Mouse (Mus musculus) gastrocnemius, postnatal 36 days (tissue): ENCODE measurements around the gene Poldip2. TPM values are rescaled to one million over a fixed set of nuclear protein-coding genes. Genes with fewer than 3 reads are reported as not detected.
"Not testable (repeated sequence)": the region's sequence is repeated elsewhere in the genome, so short reads cannot be mapped to it uniquely, and the experiment has no call there.

ENCODE experiments used
- DNase-seq, 2 experiments: peaks; one replicate each; pipeline ENCODE4 v3.0.0; 2022
- intact Hi-C: fragments of 180-260 bp; cut with DNase I; formaldehyde crosslinking; loops from one replicate; pipeline ENCODE4 v1.15.1; 2025
- total RNA-seq, 2 experiments: library from RNA; stranded (reverse); gene quantifications; 2 replicates each; pipeline ENCODE4 v1.2.3; 2021

Poldip2 gene
- total RNA-seq, 2 experiments from 2014 or later = 99.0 to 103 TPM

DNA sequence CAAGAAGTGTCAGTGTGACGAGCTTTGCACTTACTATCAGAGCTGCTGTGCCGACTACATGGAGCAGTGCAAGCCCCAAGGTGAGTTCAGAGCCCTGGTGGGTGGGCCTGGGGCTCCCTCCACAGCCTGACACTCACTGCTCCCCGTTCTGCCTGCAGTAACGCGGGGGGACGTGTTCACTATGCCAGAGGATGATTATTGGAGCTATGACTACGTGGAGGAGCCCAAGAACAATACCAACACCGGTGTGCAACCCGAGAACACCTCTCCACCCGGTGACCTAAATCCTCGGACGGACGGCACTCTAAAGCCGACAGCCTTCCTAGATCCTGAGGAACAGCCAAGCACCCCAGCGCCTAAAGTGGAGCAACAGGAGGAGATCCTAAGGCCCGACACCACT, 12.4 kb upstream of the Poldip2 start:
- DNase-seq = no peak
- intact Hi-C loops = no loop called here

DNA sequence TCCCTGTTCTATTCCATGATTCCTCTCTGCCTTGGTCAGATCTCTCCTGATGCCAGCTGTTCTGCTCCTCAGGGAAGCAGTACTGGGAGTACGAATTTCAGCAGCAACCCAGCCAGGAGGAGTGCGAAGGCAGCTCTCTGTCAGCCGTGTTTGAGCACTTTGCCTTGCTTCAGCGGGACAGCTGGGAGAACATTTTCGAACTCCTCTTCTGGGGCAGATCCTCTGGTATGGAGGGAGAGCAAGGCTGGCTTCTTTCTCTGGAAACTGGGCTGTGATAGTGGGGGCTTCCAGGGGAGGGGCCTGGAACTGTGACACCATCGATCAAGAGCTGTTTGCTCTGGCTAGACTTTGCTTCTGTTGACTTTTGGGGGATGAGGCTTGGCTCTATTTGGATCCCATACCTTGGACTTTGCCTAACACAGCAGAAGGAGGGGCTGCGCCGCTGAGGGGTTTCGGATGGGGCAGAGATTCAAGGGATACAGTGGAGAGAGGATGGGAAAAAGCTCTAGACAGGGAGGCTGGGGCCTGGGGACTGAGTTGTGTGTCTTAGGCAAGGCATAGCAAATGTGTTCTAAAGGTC, 11.3 kb upstream of the Poldip2 start:
- DNase-seq = no peak
- intact Hi-C loops = no loop called here

DNA sequence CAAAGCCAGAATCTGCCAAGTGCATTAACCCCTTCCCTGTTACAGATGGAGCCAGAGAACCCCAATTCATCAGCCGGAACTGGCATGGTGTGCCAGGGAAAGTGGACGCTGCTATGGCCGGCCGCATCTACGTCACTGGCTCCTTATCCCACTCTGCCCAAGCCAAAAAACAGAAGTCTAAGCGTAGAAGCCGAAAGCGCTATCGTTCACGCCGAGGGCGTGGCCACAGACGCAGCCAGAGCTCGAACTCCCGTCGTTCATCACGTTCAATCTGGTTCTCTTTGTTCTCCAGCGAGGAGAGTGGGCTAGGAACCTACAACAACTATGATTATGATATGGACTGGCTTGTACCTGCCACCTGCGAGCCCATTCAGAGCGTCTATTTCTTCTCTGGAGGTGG, 10.5 kb upstream of the Poldip2 start:
- DNase-seq = no peak
- intact Hi-C loops = no loop called here

GRCm38 (mm10) chr11:78502909-78503650, 8.9 kb upstream of the Poldip2 start, which contains the start of gene Sebox:
Gene Sebox, plus strand, starts transcription at chr11:78503447.
- no peak for DNase-seq
- intact Hi-C loops = no loop called here

GRCm38 (mm10) chr11:78505430-78505829, 6.6 kb upstream of the Poldip2 start:
- no peak for DNase-seq
- intact Hi-C loops = no loop called here

DNA sequence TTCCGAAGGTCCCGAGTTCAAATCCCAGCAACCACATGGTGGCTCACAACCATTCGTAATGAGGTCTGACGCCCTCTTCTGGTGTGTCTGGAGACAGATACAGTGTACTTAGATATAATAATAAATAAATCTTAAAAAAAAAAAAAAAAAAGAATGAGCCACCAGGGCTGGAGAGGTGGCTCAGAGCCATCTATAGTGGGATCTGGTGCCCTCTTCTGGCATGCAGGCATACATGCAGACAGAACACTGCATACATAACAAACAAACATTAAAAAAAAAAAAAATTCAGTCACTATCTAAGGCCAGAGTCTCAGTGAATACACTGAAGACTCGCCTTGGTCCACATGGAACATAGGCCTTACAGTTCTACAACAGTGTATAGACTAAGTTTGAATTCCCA, 2.8 kb upstream of the Poldip2 start:
- intact Hi-C loops = no loop called here
- no peak for DNase-seq

DNA sequence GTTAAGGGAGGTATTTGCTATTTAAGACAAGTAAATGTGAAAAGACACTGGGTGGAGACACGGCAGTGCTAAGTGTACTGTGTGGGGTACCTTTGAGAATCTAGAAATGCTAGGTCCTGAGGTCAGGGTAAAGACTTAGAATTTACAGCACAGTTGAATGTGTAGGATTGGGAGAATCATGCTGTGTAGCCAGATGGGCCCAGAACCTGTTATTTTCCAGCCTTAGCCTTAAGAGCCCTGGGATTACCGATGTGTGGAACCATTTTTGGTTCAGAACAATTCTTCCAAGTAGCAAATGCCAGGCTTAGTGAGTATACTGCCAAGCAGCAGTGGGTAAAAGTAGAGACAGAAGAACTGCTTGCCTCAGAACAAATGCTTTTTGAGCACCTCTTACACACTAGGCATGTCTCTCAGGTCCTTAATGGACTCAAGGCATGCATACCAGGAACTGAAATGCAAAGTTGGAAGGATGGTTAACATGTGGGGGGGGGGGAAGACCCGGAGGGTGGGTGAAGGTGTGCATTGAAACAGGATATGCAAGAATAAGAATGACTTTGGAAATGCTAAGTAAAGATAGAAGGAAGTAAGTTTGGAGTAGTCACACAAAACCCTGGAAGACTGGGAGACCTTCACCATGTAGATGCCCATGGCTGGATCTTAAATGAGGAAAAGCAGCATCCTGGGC, 1.3 kb downstream of the Poldip2 start:
- DNase-seq = no peak
- intact Hi-C loops = loop anchor here (2.0 kb wide), 1 partner anchor 24 kb away; the partner anchor contains the start of genes Ift20 and Tnfaip1

DNA sequence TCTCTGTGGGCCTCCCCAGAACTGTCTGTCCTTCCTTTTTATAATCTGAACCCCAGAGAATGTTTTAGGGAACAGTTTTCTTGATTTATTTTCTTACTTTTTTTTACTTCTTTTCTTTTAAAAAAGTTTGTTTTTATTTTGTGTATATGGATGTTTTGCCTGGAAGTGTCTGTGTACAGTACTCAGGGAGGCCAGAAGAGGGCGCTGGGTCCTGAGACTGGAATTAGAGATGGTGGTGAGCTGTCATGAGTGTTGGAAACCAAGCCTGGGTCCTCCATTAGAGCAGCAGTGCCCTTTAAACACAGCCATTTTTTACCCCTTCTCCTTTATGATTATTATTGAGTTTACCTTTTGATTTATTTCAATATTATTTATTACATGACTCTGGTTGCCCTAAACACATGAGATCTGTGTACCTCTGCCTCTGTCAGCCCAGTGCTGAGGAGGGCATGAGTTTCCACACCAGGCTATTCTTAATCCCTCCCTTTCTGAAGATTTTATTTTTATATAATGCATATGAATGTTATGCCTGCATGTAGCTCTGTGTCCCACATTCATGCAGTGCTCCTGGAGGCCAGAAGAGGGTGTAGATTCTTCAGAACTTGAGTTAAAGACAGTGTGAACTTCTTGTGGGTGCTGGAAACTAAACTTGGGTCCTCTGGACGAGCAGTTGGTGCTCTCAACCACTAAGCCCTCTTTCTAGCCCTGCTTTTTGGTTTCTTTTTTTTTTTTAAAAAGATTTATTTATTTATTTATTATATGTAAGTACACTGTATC, 3.7 kb downstream of the Poldip2 start:
- DNase-seq = no peak
- intact Hi-C loops = no loop called here

GRCm38 (mm10) chr11:78518931-78519330, 6.9 kb downstream of the Poldip2 start:
- DNase-seq = no peak
- intact Hi-C loops = no loop called here

DNA sequence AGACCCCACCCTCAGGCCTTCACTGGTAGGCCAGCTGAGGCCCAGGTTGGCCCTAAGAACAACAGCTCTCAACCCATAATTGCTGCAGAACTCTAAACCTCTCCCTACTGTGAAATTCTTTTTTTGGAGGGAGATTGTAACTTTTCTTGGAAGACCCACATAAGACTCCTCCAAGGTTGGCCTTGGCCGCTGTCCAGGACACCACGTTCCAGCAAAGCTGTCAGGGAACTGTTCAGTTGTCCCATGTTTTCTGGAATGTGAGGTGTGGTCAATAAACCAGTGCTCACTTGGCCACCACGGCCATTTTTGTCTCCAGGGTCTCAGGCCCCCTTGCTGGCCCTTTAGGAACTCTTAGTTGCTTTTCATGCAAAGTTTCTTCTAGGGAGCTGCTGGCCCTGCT, 9.9 kb downstream of the Poldip2 start:
- intact Hi-C loops = no loop called here
- no peak for DNase-seq

GRCm38 (mm10) chr11:78522481-78522997, 10.5 kb downstream of the Poldip2 start:
- DNase-seq = no peak
- intact Hi-C loops = no loop called here

DNA sequence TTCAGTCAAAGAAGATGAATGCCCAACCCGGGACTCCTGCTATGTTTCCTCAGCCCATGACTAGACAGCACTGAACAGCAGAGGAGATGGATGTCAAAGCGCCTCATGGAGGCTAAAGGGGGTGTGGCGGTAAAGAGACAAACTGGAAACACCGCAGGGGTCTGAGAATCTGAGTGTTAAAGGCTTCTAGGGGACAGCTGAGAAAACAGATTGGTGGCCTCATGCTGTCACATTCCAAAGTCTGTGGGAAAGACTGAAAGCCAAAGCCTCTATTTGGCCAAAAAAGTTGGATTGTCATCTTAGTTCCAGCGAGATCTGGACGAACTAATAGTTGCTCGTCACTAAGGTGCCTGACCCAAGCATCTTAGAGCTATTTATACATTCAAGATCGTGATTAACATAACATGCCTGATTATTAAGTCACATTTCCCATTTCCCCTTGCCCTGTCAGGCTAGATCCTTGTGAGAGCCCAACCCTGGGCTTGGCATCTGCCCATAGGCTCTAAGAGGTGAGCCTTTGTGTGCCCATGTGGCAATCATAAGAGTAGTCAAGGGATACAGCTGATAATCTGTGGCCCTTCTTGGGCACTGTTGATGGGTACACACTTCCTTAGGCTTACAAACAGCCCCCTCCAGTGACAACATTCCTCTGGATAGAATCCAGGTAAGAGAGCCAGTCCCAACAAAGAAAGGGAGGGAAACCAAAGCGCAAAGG, 11.4 kb downstream of the Poldip2 start:
- intact Hi-C loops = no loop called here
- no peak for DNase-seq

DNA sequence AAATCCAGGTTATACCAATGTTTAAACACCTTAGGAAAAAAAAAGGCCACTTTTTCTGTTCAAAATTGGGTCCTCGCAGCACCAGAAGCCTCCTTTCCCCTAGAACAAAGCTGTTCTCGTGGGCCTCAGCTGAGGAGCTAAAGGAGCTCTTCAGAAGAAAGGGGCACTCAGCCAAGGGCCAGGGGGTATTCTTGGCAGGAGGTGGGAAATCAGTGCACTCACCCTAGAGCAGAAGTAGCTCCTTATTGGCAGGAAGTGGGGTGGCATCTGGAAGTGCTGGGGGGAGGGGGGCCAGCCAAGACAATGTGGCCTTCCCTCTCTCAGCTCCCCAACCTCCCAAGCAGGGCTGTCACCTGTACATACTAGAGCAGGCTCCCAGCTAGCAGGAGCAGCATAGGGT, 12.8 kb downstream of the Poldip2 start:
- intact Hi-C loops = no loop called here
- DNase-seq = no peak

DNA sequence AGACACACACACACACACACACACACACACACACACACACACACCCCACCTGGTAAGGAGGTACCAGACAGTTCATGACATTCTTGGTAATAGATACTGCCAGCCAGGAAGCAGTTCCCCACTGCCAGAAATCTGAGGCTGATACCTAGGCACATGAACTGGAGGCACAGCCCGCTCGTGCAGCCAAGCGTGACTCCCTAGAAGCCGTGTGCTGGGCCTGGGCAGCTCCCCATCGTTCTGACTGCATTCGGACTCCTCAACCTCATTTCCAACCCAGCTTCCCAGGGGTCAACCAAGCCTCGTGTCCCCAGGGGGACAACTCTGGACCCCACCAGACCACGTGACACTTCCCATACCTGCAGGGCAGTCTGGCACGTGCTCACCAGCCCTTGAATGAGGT, 16.7 kb downstream of the Poldip2 start:
- intact Hi-C loops = no loop called here
- no peak for DNase-seq

GRCm38 (mm10) chr11:78530001-78530400, 18.0 kb downstream of the Poldip2 start:
- no peak for DNase-seq
- intact Hi-C loops = no loop called here

DNA sequence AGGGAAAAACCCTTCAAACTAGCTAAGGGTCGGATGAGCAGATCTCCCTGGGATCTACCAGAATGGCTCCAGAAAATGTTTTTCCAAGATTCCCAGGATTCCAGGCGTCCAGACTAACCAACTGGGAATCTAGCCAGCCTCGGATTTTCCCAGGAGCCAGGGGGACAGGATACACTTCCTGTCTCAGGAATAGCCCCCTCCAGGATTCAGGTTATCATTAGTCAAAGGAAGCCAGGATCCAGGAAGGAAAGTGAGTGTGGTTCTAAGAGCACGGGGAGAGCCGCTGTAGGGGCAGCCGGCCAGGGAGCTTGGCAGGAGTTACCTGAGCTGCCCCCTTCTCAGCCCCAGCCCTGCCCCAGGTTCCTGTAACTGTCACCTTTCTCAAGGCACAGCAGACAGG, 19.1 kb downstream of the Poldip2 start:
- intact Hi-C loops = no loop called here
- peak in 1 of 2 experiments; percentile 41 for DNase-seq

- intact Hi-C loops, DNase-seq: not testable (repeated sequence)
These were observed 19.5 kb downstream of the Poldip2 start for GRCm38 (mm10) chr11:78531515-78531914.

GRCm38 (mm10) chr11:78534516-78534915, 22.5 kb downstream of the Poldip2 start:
- DNase-seq = no peak
- intact Hi-C loops = no loop called here

DNA sequence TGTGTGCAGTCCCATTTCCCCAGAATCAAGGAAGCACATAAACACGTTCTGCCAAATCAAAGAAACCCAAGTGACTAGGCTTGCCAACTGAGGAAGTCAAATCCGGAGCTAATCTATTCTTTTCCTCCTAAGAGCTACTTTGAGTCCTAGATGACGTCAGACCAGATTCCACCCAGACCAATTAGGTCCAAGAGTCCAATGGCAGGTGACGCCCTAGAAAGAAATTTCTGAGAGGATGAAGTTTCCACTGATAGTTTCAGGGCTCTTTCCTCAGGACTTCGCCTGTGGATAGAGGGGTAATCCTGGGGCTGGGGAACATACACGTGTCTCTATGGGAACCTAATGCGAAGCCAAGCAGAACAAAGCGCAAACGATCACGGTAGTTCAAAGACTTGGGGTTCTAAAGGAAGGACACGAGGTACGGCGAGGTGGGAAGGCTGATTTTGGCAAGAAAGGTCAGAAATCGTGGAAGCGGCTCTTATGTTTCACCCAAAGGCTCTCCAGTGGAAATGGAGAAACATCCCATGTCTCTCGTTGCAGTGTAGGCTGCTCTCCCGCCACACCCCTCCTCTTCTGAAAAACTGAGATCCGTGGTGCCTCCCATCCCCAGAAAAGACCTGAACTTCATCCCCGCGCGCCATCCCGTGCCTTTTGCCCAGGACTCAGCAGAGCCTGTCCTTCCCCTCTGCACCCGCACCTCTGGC, 23.5 kb downstream of the Poldip2 start:
- intact Hi-C loops = loop anchor here (2.0 kb wide), 1 partner anchor 23 kb away; the partner anchor contains the start of genes Poldip2 and Tmem199
- DNase-seq = no peak
